29 mouse cellular contexts compared by ENCODE assay signal in the genomic region with DNA sequence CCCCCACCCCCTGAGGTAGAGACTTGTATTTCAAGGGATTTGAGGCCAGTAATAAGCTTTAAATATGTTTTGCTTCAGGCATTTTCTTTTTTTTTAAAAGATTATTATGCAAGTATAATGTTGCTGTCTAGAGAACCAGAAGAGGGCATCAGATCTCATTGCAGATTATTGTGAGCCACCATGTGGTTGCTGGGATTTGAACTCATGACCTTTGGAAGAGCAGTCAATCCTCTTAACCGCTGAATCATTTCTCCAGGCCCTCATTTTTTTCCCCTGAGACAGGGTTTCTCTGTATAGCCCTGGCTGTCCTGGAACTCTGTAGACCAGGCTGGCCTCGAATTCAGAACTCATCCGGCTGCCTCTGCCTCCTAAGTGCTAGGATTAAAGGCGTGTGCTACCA. TPM values are rescaled to one million over a fixed set of nuclear protein-coding genes. Genes with fewer than 3 reads are reported as not detected.
DNase-seq lines count a peak whose midpoint lies in the region; ATAC-seq and TF ChIP-seq lines count a peak whose summit lies in the region.
"Had no signal": no experiment of that assay in that cellular context is flagged by ENCODE, and none has a peak within 500 bp of the region (broad histone marks: within the 10 kb centered on the region; RNA-seq: fewer than 3 reads in every experiment).

No protein-coding gene starts in this region.

- H3K27me3 ChIP-seq in liver, embryonic 13.5 days: no peaks in the 10 kb centered on the region
- H3K27me3 ChIP-seq in E14TG2a.4 (ENCODE audit: insufficient read depth, low read length) (no peaks in the 10 kb centered on the region), G1E (ENCODE audit: insufficient read depth, low read length) (no peaks in the 10 kb centered on the region)
- no peaks in the 10 kb centered on the region for H3K27me3 ChIP-seq in heart, adult 2 months (ENCODE audit: control insufficient read depth, insufficient read depth, low read length)
- H3K27me3 ChIP-seq: forebrain, embryonic 13.5 days; heart, embryonic 12.5 days; heart, embryonic 15.5 days; hindbrain, embryonic 13.5 days; intestine, embryonic 15.5 days had no signal

- intact Hi-C loops in heart, adult 2 months (cut with DNase I): loop anchor here (5.0 kb wide), 1 partner anchor 46 kb away; the partner anchor contains the start of gene Timm8a1

- TF ChIP-seq EP300 in heart, adult 2 months (IDR thresholded peaks at IDR 0.05; ENCODE audit: insufficient read depth, low read depth, low read length): no peak

- H3K4me1 ChIP-seq in liver, embryonic 13.5 days (replicated peaks): peaks cover 17% of the 10 kb centered on the region
- H3K4me1 ChIP-seq in E14TG2a.4 (replicated peaks; ENCODE audit: low read depth, low read length) (peaks cover 16% of the 10 kb centered on the region), G1E (ENCODE audit: insufficient read depth, low read depth, low read length) (peaks cover 24% of the 10 kb centered on the region)
- H3K4me1 ChIP-seq in heart, adult 2 months (ENCODE audit: control insufficient read depth, insufficient read depth, low read length): no peaks in the 10 kb centered on the region
- H3K4me1 ChIP-seq: heart, embryonic 12.5 days; intestine, embryonic 15.5 days had no signal

- H3K4me3 ChIP-seq in liver, embryonic 13.5 days (replicated peaks): no peak overlapping the region
- H3K4me3 ChIP-seq in E14TG2a.4 (replicated peaks; ENCODE audit: low read length) (peak overlapping the region; percentile 84), G1E (ENCODE audit: low read depth, low read length) (peak overlapping the region; percentile 16; the same call in 1 of the 2 replicates)
- no peak overlapping the region for H3K4me3 ChIP-seq in heart, adult 2 months
- H3K4me3 ChIP-seq: forebrain, embryonic 10.5 days; forebrain, embryonic 13.5 days; gastrocnemius, adult 2 months; heart, embryonic 12.5 days; heart, embryonic 15.5 days; hindbrain, embryonic 10.5 days; hindbrain, embryonic 13.5 days; intestine, embryonic 15.5 days had no signal

- no peak for TF ChIP-seq CTCF in E14TG2a.4 (conservative IDR thresholded peaks at IDR 0.05; ENCODE audit: low read length)
- TF ChIP-seq CTCF in G1E (IDR thresholded peaks at IDR 0.05; ENCODE audit: low read depth, low read length): no peak
- TF ChIP-seq CTCF in heart, adult 2 months (IDR thresholded peaks at IDR 0.05): no peak

- TF ChIP-seq POLR2A in heart, adult 2 months (IDR thresholded peaks at IDR 0.05; ENCODE audit: insufficient read depth, low read depth, low read length): no peak

- DNase-seq in liver, embryonic 13.5 days: no peak
- DNase-seq in liver (no peak), G1E (ENCODE audit: low spot score) (no peak), R1 (ENCODE audit: low read depth, low spot score) (peak; percentile 9)
- DNase-seq in heart, adult 2 months: no peak
- no peak for DNase-seq in frontal cortex, postnatal 14 days (ENCODE audit: low spot score in 2 of 2)
- DNase-seq in cerebellum, adult 8-10 months: no peak
- DNase-seq: adrenal gland, postnatal 14 days; B cell, adult 2 months; cerebellum, adult 11-12 months; cerebellum, adult 9-10 months; cerebellum, postnatal 14 days; gastrocnemius, adult 2 months; gastrocnemius, postnatal 14 days; heart, adult 11 months; heart, postnatal 10 days; heart, postnatal 36 days; kidney, adult 11 months had no signal

- no peak for ATAC-seq in liver, embryonic 13.5 days (ENCODE audit: low read depth)
- no peak for ATAC-seq in G1E (ENCODE audit: extremely low read depth, insufficient number of reproducible peaks, low FRiP score, poor library complexity, severe bottlenecking)
- ATAC-seq: activated CD4-positive, CD25-positive, alpha-beta regulatory T cell, adult 4 months; forebrain, embryonic 13.5 days; forebrain, embryonic 16.5 days; hindbrain, embryonic 16.5 days; intestine, embryonic 15.5 days had no signal

- 0 out of 2 replicates have a peak overlapping the region, but pooled peaks have one; percentile 70 for H3K4me2 ChIP-seq in liver, embryonic 13.5 days
- H3K4me2 ChIP-seq: forebrain, embryonic 13.5 days; heart, embryonic 12.5 days; heart, embryonic 15.5 days; hindbrain, embryonic 13.5 days; intestine, embryonic 15.5 days had no signal

- no peak overlapping the region for H3K9ac ChIP-seq in liver, embryonic 13.5 days
- H3K9ac ChIP-seq in heart, adult 2 months (ENCODE audit: low read depth, low read length): no peak overlapping the region
- H3K9ac ChIP-seq: forebrain, embryonic 13.5 days; heart, embryonic 12.5 days; heart, embryonic 15.5 days; hindbrain, embryonic 13.5 days; intestine, embryonic 15.5 days had no signal

- H3K36me3 ChIP-seq in liver, embryonic 13.5 days: peaks cover 17% of the 10 kb centered on the region
- H3K36me3 ChIP-seq in E14TG2a.4 (ENCODE audit: insufficient read depth, low read length) (peaks cover 55% of the 10 kb centered on the region), G1E (replicated peaks) (peaks cover 32% of the 10 kb centered on the region)
- H3K36me3 ChIP-seq in heart, adult 2 months (ENCODE audit: control insufficient read depth, insufficient read depth, low read length): no peaks in the 10 kb centered on the region
- H3K36me3 ChIP-seq: hindbrain, embryonic 13.5 days had no signal

- 77% methylated on average over 4 of the region's 4 CpGs for WGBS in liver, embryonic 13.5 days (ENCODE audit: insufficient replicate concordance)
- WGBS in heart, adult 2 months: 78% methylated on average over 4 of the region's 4 CpGs

- H3K27ac ChIP-seq in liver, embryonic 13.5 days: no peak overlapping the region
- no peak overlapping the region for H3K27ac ChIP-seq in heart, adult 2 months
- H3K27ac ChIP-seq: forebrain, embryonic 10.5 days; forebrain, embryonic 13.5 days; gastrocnemius, adult 2 months; heart, embryonic 15.5 days; hindbrain, embryonic 10.5 days; hindbrain, embryonic 13.5 days; intestine, embryonic 15.5 days had no signal

- H3K79me2 ChIP-seq in heart, adult 2 months (replicated peaks; ENCODE audit: control insufficient read depth, insufficient read depth, low read length): no peaks in the 10 kb centered on the region

- no peaks in the 10 kb centered on the region for H3K9me3 ChIP-seq in liver, embryonic 13.5 days (replicated peaks)
- H3K9me3 ChIP-seq in E14TG2a.4 (ENCODE audit: low read length) (no peaks in the 10 kb centered on the region), G1E (replicated peaks) (no peaks in the 10 kb centered on the region)
- H3K9me3 ChIP-seq: forebrain, embryonic 10.5 days; forebrain, embryonic 13.5 days; heart, embryonic 12.5 days; heart, embryonic 15.5 days; hindbrain, embryonic 10.5 days; hindbrain, embryonic 13.5 days; intestine, embryonic 15.5 days had no signal

RNA-seq across cellular contexts. Expression of gene Rpl36a, which starts 2.8 kb away (rescaled TPM):
- polyA plus RNA-seq in liver, embryonic 13.5 days (2015; fragmentation: Nextera tagmentation; extraction: Ambion mirVana): 398 and 420 TPM in 2 replicates
- 580 and 621 TPM in 2 replicates for total RNA-seq in G1E (2014; fragmentation: Nextera tagmentation)
- 2,759 and 2,840 TPM in 2 replicates for total RNA-seq in G1E (2017)
- 125 and 151 TPM in 2 replicates for polyA plus RNA-seq in G1E (2012)
- 100 to 1,000 TPM in 1 of 2 experiments, 10 to 100 TPM in 1; 95.2 to 110 TPM for total RNA-seq in heart, adult 2 months (2021)
- 96.5 and 124 TPM in 2 replicates for polyA plus RNA-seq in heart, adult 2 months (2012; rRNA removed)

RNA-seq across cellular contexts. Expression of gene Btk, which starts 4.9 kb away (rescaled TPM):
- 24.9 and 31.3 TPM in 2 replicates for polyA plus RNA-seq in liver, embryonic 13.5 days (2015; fragmentation: Nextera tagmentation; extraction: Ambion mirVana)
- 46.2 and 48.8 TPM in 2 replicates for total RNA-seq in G1E (2014; fragmentation: Nextera tagmentation)
- 43.5 and 62.8 TPM in 2 replicates for total RNA-seq in G1E (2017)
- polyA plus RNA-seq in G1E (2012): 4.9 and 10.9 TPM in 2 replicates
- under 1 TPM; 0.94 to 0.98 TPM for total RNA-seq in heart, adult 2 months (2021)
- 0.56 and 0.80 TPM in 2 replicates for polyA plus RNA-seq in heart, adult 2 months (2012; rRNA removed)

RNA-seq across cellular contexts. Expression of gene Gla, which starts 12.7 kb away (rescaled TPM):
- 4.5 TPM in 2 replicates for polyA plus RNA-seq in liver, embryonic 13.5 days (2015; fragmentation: Nextera tagmentation; extraction: Ambion mirVana)
- 10.7 and 11.7 TPM in 2 replicates for total RNA-seq in G1E (2014; fragmentation: Nextera tagmentation)
- total RNA-seq in G1E (2017): 12.8 and 16.0 TPM in 2 replicates
- polyA plus RNA-seq in G1E (2012): 0.24 and 0.34 TPM in 2 replicates
- 1 to 10 TPM; 1.7 TPM for total RNA-seq in heart, adult 2 months (2021)
- polyA plus RNA-seq in heart, adult 2 months (2012; rRNA removed): 0.84 and 1.6 TPM in 2 replicates

RNA-seq across cellular contexts. Expression of gene Hnrnph2, which starts 12.7 kb away (rescaled TPM):
- polyA plus RNA-seq in liver, embryonic 13.5 days (2015; fragmentation: Nextera tagmentation; extraction: Ambion mirVana): 87.1 and 108 TPM in 2 replicates
- 73.1 and 89.1 TPM in 2 replicates for total RNA-seq in G1E (2014; fragmentation: Nextera tagmentation)
- 180 and 195 TPM in 2 replicates for total RNA-seq in G1E (2017)
- polyA plus RNA-seq in G1E (2012): 13.1 and 21.1 TPM in 2 replicates
- 10 to 100 TPM; 63.7 to 74.4 TPM for total RNA-seq in heart, adult 2 months (2021)
- polyA plus RNA-seq in heart, adult 2 months (2012; rRNA removed): 14.4 and 34.6 TPM in 2 replicates

RNA-seq across cellular contexts. Expression of gene Timm8a1, which starts 46.6 kb away (rescaled TPM):
- polyA plus RNA-seq in liver, embryonic 13.5 days (2015; fragmentation: Nextera tagmentation; extraction: Ambion mirVana): 134 and 146 TPM in 2 replicates
- 28.7 and 31.9 TPM in 2 replicates for total RNA-seq in G1E (2014; fragmentation: Nextera tagmentation)
- 176 and 206 TPM in 2 replicates for total RNA-seq in G1E (2017)
- polyA plus RNA-seq in G1E (2012): 4.8 and 6.5 TPM in 2 replicates
- total RNA-seq in heart, adult 2 months (2021): 10 to 100 TPM; 25.0 to 25.1 TPM
- 2.5 and 9.8 TPM in 2 replicates for polyA plus RNA-seq in heart, adult 2 months (2012; rRNA removed)

Comparison
In these comparisons a context has a peak if more than half of its experiments do, and no peak if none do; other contexts are left out.
1. H3K4me3 ChIP-seq: peak in E14TG2a.4 (single experiment) and G1E (single experiment); none in liver, embryonic 13.5 days (single experiment) and heart, adult 2 months (single experiment).